Mouse (Mus musculus): ENCODE results near the gene Ercc5. TPM values are rescaled to one million over a fixed set of nuclear protein-coding genes. Genes with fewer than 3 reads are reported as not detected.
A peak's percentile ranks its signal among the peaks of the same experiment; 100 is the strongest.

Gene Ercc5
- polyA plus RNA-seq (2015; fragmentation: Nextera tagmentation; extraction: Ambion mirVana): 5.9 and 6.9 TPM in 2 replicates

GRCm38 (mm10) chr1:44147563-44148381 is at the start of gene Ercc5:
Gene Ercc5 (plus strand): TSS chr1:44147744.
- no peaks in the 10 kb centered on the region for H3K36me3 ChIP-seq
- peak within 1 kb of the TSS; percentile 90 for H3K9ac ChIP-seq
- WGBS (ENCODE audit: insufficient replicate concordance): under 1% methylated on average over 66 of the region's 66 CpGs
- H3K4me1 ChIP-seq (replicated peaks): peaks cover 12% of the 10 kb centered on the region
- H3K4me2 ChIP-seq: peak within 1 kb of the TSS; percentile 88
- no peaks in the 10 kb centered on the region for H3K27me3 ChIP-seq
- H3K9me3 ChIP-seq (replicated peaks): no peaks in the 10 kb centered on the region
- DNase-seq (peak; percentile 79), ATAC-seq (ENCODE audit: low read depth) (peak; percentile 97)
- peak within 1 kb of the TSS; percentile 89 for H3K27ac ChIP-seq
- peak within 1 kb of the TSS; percentile 91 for H3K4me3 ChIP-seq (replicated peaks)

- under 1% methylated on average over 55 of the region's 55 CpGs for WGBS (ENCODE audit: insufficient replicate concordance)
- H3K27me3 ChIP-seq: no peaks in the 10 kb centered on the region
- ATAC-seq (ENCODE audit: low read depth) (peak; percentile 75), DNase-seq (no peak)
- no peaks in the 10 kb centered on the region for H3K9me3 ChIP-seq (replicated peaks)
- peak overlapping the region; percentile 74 for H3K4me2 ChIP-seq
- H3K4me3 ChIP-seq (replicated peaks): peak overlapping the region; percentile 81
- H3K36me3 ChIP-seq: peaks cover 21% of the 10 kb centered on the region
- H3K27ac ChIP-seq: peak overlapping the region; percentile 94
- peaks cover 19% of the 10 kb centered on the region for H3K4me1 ChIP-seq (replicated peaks)
- peak overlapping the region; percentile 91 for H3K9ac ChIP-seq
Observed at GRCm38 (mm10) chr1:44101448-44102225, 45.9 kb upstream of the Ercc5 start.

- Histone ChIP-seq H3K4me1 (replicated peaks) (peaks cover 19% of the 10 kb centered on the region), H3K9ac (peak within 1 kb of the TSS; percentile 91), H3K36me3 (peaks cover 15% of the 10 kb centered on the region), H3K27ac (peak within 1 kb of the TSS; percentile 94), H3K27me3 (no peaks in the 10 kb centered on the region), H3K4me3 (replicated peaks) (peak within 1 kb of the TSS; percentile 81), H3K4me2 (peak within 1 kb of the TSS; percentile 74), H3K9me3 (replicated peaks) (no peaks in the 10 kb centered on the region)
- under 1% methylated on average over 55 of the region's 55 CpGs for WGBS (ENCODE audit: insufficient replicate concordance)
- DNase-seq (peak; percentile 93), ATAC-seq (ENCODE audit: low read depth) (peak; percentile 95)
Observed at GRCm38 (mm10) chr1:44102259-44102717, 45.3 kb upstream of the Ercc5 start, which contains the start of gene Tex30. Gene Tex30 (minus strand): TSS chr1:44102441.

- WGBS (ENCODE audit: insufficient replicate concordance): 21% methylated on average over 5 of the region's 5 CpGs
- Histone ChIP-seq H3K9ac (peak overlapping the region; percentile 91), H3K27ac (no peak overlapping the region), H3K27me3 (no peaks in the 10 kb centered on the region), H3K4me1 (replicated peaks) (peaks cover 19% of the 10 kb centered on the region), H3K9me3 (replicated peaks) (no peaks in the 10 kb centered on the region), H3K4me3 (replicated peaks) (peak overlapping the region; percentile 81), H3K36me3 (peaks cover 13% of the 10 kb centered on the region), H3K4me2 (peak overlapping the region; percentile 74)
- ATAC-seq (ENCODE audit: low read depth) (no peak), DNase-seq (no peak)
Observed at GRCm38 (mm10) chr1:44102939-44103338, 44.6 kb upstream of the Ercc5 start.

- Histone ChIP-seq H3K4me3 (replicated peaks) (peak overlapping the region; percentile 74), H3K27me3 (no peaks in the 10 kb centered on the region), H3K36me3 (peaks cover 24% of the 10 kb centered on the region), H3K9ac (peak overlapping the region; percentile 77), H3K27ac (no peak overlapping the region), H3K9me3 (replicated peaks) (no peaks in the 10 kb centered on the region), H3K4me1 (replicated peaks) (peaks cover 17% of the 10 kb centered on the region), H3K4me2 (peak overlapping the region; percentile 51)
- DNase-seq: no peak
- ATAC-seq (ENCODE audit: low read depth): no peak
Observed at GRCm38 (mm10) chr1:44117571-44117970, 30.0 kb upstream of the Ercc5 start.

- WGBS (ENCODE audit: insufficient replicate concordance): under 1% methylated on average over 39 of the region's 39 CpGs
- H3K4me3 ChIP-seq (replicated peaks): peak within 1 kb of the TSS; percentile 74
- peak within 1 kb of the TSS; percentile 92 for H3K4me2 ChIP-seq
- H3K27ac ChIP-seq: peak within 1 kb of the TSS; percentile 84
- DNase-seq (peak; percentile 78), ATAC-seq (ENCODE audit: low read depth) (peak; percentile 91)
- peaks cover 16% of the 10 kb centered on the region for H3K36me3 ChIP-seq
- peaks cover 17% of the 10 kb centered on the region for H3K4me1 ChIP-seq (replicated peaks)
- no peaks in the 10 kb centered on the region for H3K9me3 ChIP-seq (replicated peaks)
- no peaks in the 10 kb centered on the region for H3K27me3 ChIP-seq
- peak within 1 kb of the TSS; percentile 77 for H3K9ac ChIP-seq
Observed at GRCm38 (mm10) chr1:44118239-44119054, 29.1 kb upstream of the Ercc5 start, which contains the start of the genes Kdelc1 and Bivm. Gene Kdelc1 (minus strand): TSS chr1:44118808. Gene Bivm (plus strand): TSS chr1:44118957.

GRCm38 (mm10) chr1:44119201-44120073 is 28.1 kb upstream of the Ercc5 start:
- peak; percentile 80 for ATAC-seq (ENCODE audit: low read depth)
- Histone ChIP-seq H3K27me3 (no peaks in the 10 kb centered on the region), H3K9ac (peak overlapping the region; percentile 77), H3K36me3 (peaks cover 10% of the 10 kb centered on the region), H3K4me1 (replicated peaks) (peaks cover 17% of the 10 kb centered on the region), H3K4me3 (replicated peaks) (peak overlapping the region; percentile 74), H3K4me2 (peak overlapping the region; percentile 92), H3K9me3 (replicated peaks) (no peaks in the 10 kb centered on the region), H3K27ac (peak overlapping the region; percentile 84)
- WGBS (ENCODE audit: insufficient replicate concordance): 0% methylated on average over 42 of the region's 43 CpGs
- DNase-seq: peak; percentile 57

GRCm38 (mm10) chr1:44120074-44120406 is 27.5 kb upstream of the Ercc5 start:
- ATAC-seq (ENCODE audit: low read depth) (peak; percentile 4; the same call in 1 of the 2 replicates), DNase-seq (no peak)

GRCm38 (mm10) chr1:44122256-44122655 is 25.3 kb upstream of the Ercc5 start:
- no peak overlapping the region for H3K4me2 ChIP-seq
- no peak for DNase-seq
- no peak overlapping the region for H3K4me3 ChIP-seq (replicated peaks)
- H3K27me3 ChIP-seq: no peaks in the 10 kb centered on the region
- H3K36me3 ChIP-seq: no peaks in the 10 kb centered on the region
- no peaks in the 10 kb centered on the region for H3K9me3 ChIP-seq (replicated peaks)
- no peak for ATAC-seq (ENCODE audit: low read depth)
- WGBS (ENCODE audit: insufficient replicate concordance): 31% methylated on average over 3 of the region's 3 CpGs
- H3K4me1 ChIP-seq (replicated peaks): peaks cover 17% of the 10 kb centered on the region
- H3K27ac ChIP-seq: no peak overlapping the region
- no peak overlapping the region for H3K9ac ChIP-seq

More at GRCm38 (mm10) chr1:44120074-44120406, 27.5 kb upstream of the Ercc5 start:
- WGBS (ENCODE audit: insufficient replicate concordance): 8% methylated on average over 6 of the region's 6 CpGs
- Histone ChIP-seq H3K9ac (peak overlapping the region; percentile 77), H3K36me3 (peaks cover 5% of the 10 kb centered on the region), H3K27me3 (no peaks in the 10 kb centered on the region), H3K4me2 (peak overlapping the region; percentile 92), H3K9me3 (replicated peaks) (no peaks in the 10 kb centered on the region), H3K27ac (peak overlapping the region; percentile 84), H3K4me3 (replicated peaks) (peak overlapping the region; percentile 74), H3K4me1 (replicated peaks) (peaks cover 17% of the 10 kb centered on the region)

GRCm38 (mm10) chr1:44125590-44125989 is 22.0 kb upstream of the Ercc5 start:
- no peak overlapping the region for H3K9ac ChIP-seq
- no peaks in the 10 kb centered on the region for H3K4me1 ChIP-seq (replicated peaks)
- DNase-seq (no peak), ATAC-seq (ENCODE audit: low read depth) (no peak)
- H3K4me3 ChIP-seq (replicated peaks): no peak overlapping the region
- H3K4me2 ChIP-seq: no peak overlapping the region
- 68% methylated on average over 4 of the region's 4 CpGs for WGBS (ENCODE audit: insufficient replicate concordance)
- H3K27ac ChIP-seq: no peak overlapping the region
- H3K36me3 ChIP-seq: no peaks in the 10 kb centered on the region
- H3K9me3 ChIP-seq (replicated peaks): no peaks in the 10 kb centered on the region
- no peaks in the 10 kb centered on the region for H3K27me3 ChIP-seq

All from liver, embryonic 13.5 days (tissue).